Mouse (Mus musculus) 416B (cell line): ENCODE results near the gene Rdh5.

ENCODE experiments used
- DNase-seq: peaks from one replicate; pipeline ENCODE4 v3.0.0; 2011; ENCODE audit warnings: low read depth

The Rdh5 gene

GRCm38 (mm10) chr10:128929638-128930378 is 7.1 kb upstream of the Rdh5 start:
- DNase-seq = no peak

GRCm38 (mm10) chr10:128928356-128928755 is 5.7 kb upstream of the Rdh5 start:
- no peak for DNase-seq

- no peak for DNase-seq
These were observed 1.2 kb upstream of the Rdh5 start, which contains the start of gene Bloc1s1 for GRCm38 (mm10) chr10:128923935-128924334. Bloc1s1 (minus strand) TSS chr10:128924035.

- DNase-seq = peak; percentile 94
These were observed 464 bp upstream of the Rdh5 start for GRCm38 (mm10) chr10:128923013-128923691.

- no peak for DNase-seq
These were observed 536 bp downstream of the Rdh5 start for GRCm38 (mm10) chr10:128921883-128922821.

- no peak for DNase-seq
These were observed 1.4 kb downstream of the Rdh5 start for GRCm38 (mm10) chr10:128921251-128921650.

GRCm38 (mm10) chr10:128920736-128921161 is 1.9 kb downstream of the Rdh5 start:
- no peak for DNase-seq

GRCm38 (mm10) chr10:128919966-128920365 is 2.7 kb downstream of the Rdh5 start:
- no peak for DNase-seq

GRCm38 (mm10) chr10:128919203-128919631 is 3.5 kb downstream of the Rdh5 start:
- no peak for DNase-seq

GRCm38 (mm10) chr10:128918246-128918645 is 4.4 kb downstream of the Rdh5 start:
- DNase-seq = peak; percentile 71

GRCm38 (mm10) chr10:128917400-128917799 is 5.3 kb downstream of the Rdh5 start:
- DNase-seq = no peak

- no peak for DNase-seq
These were observed 6.0 kb downstream of the Rdh5 start for GRCm38 (mm10) chr10:128916665-128917064.

GRCm38 (mm10) chr10:128915550-128915949 is 7.1 kb downstream of the Rdh5 start:
- no peak for DNase-seq

GRCm38 (mm10) chr10:128913696-128914095 is 9.0 kb downstream of the Rdh5 start:
- no peak for DNase-seq

GRCm38 (mm10) chr10:128913219-128913618 is 9.5 kb downstream of the Rdh5 start:
- DNase-seq = peak; percentile 86

GRCm38 (mm10) chr10:128912791-128913190 is 9.9 kb downstream of the Rdh5 start:
- no peak for DNase-seq

- no peak for DNase-seq
These were observed 10.4 kb downstream of the Rdh5 start for GRCm38 (mm10) chr10:128912268-128912667.

GRCm38 (mm10) chr10:128911430-128911829 is 11.3 kb downstream of the Rdh5 start:
- DNase-seq = no peak

GRCm38 (mm10) chr10:128910066-128910841 is 12.4 kb downstream of the Rdh5 start:
- peak; percentile 86 for DNase-seq

GRCm38 (mm10) chr10:128909567-128910028 is 13.1 kb downstream of the Rdh5 start:
- DNase-seq = peak; percentile 94

GRCm38 (mm10) chr10:128908778-128909448 is 13.8 kb downstream of the Rdh5 start:
- DNase-seq = no peak
